Mouse (Mus musculus): ENCODE results near the gene Drd1.

DNA sequence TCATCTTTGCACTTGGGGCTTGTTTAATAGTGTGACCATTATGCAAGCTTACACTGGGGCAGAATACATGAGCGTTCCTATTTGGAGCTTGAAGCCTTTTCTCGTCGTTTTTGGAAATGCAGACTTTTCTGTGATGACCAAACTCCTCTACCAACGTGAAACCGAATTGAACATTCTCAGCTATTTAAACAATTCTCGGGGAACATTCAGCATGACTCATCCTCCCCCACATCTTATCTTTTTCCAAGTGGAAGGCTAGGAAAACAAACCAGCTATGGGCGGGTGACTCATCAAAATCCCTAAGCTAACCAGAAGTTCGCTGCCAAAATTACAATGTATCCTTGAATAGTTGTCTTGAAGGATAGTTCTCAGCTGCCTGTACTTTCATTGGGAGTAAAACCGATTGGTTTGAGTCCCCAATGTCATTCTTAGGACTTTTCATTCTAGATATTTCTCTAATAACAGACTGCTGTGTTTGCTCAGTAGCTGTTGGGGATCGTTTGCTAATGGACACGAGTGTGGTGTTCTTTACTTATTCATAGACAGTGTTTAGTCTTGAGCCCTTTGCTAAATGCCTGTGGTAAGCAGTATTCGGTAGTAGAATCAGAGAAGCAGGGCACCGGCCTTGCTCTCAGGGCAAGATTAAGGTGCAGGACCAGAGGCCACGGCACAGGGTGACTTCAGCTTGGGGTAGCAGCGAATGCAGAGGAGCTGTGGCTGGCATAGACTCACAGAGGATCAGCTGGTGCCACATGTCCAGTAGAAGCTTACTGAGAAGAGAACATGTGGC, 45.7 kb upstream of the Drd1 start:
- TF ChIP-seq EP300 (IDR thresholded peaks at IDR 0.05; ENCODE audit: low read depth) = no peak
- TF ChIP-seq CTCF (IDR thresholded peaks at IDR 0.05; ENCODE audit: low read depth) = no peak
